Mouse (Mus musculus): ENCODE results near the gene Akap2. TPM values are rescaled to one million over a fixed set of nuclear protein-coding genes. Genes with fewer than 3 reads are reported as not detected.

The Akap2 gene
- polyA plus RNA-seq, 1 experiment from 2014 or later = 13.0 TPM

- no peaks in the 10 kb centered on the region for H3K4me1 ChIP-seq (replicated peaks; ENCODE audit: control insufficient read depth, insufficient read depth, low read length)
- H3K4me3 ChIP-seq (replicated peaks; ENCODE audit: low read length) = no peak overlapping the region
- H3K4me2 ChIP-seq (replicated peaks) = no peak overlapping the region
- H3K36me3 ChIP-seq (replicated peaks; ENCODE audit: control insufficient read depth, insufficient read depth) = peaks cover 4% of the 10 kb centered on the region; the same call in 1 of the 2 replicates
- ATAC-seq (ENCODE audit: low FRiP score) (no peak), DNase-seq (ENCODE audit: low spot score) (no peak)
- H3K27ac ChIP-seq = no peak overlapping the region
- no peaks in the 10 kb centered on the region for H3K9me3 ChIP-seq (ENCODE audit: control insufficient read depth, low read length)
- no peak overlapping the region for H3K9ac ChIP-seq
- no peaks in the 10 kb centered on the region for H3K27me3 ChIP-seq (ENCODE audit: control insufficient read depth, insufficient read depth, low read length)
- 86% methylated on average over 5 of the region's 5 CpGs for WGBS
Measured at GRCm38 (mm10) chr4:57694356-57695136, 22.9 kb upstream of the Akap2 start.

- Histone ChIP-seq H3K9me3 (ENCODE audit: control insufficient read depth, low read length) (no peaks in the 10 kb centered on the region), H3K9ac (no peak overlapping the region), H3K36me3 (replicated peaks; ENCODE audit: control insufficient read depth, insufficient read depth) (no peaks in the 10 kb centered on the region), H3K27ac (no peak overlapping the region), H3K4me3 (replicated peaks; ENCODE audit: low read length) (no peak overlapping the region), H3K4me1 (replicated peaks; ENCODE audit: control insufficient read depth, insufficient read depth, low read length) (no peaks in the 10 kb centered on the region), H3K27me3 (ENCODE audit: control insufficient read depth, insufficient read depth, low read length) (no peaks in the 10 kb centered on the region), H3K4me2 (replicated peaks) (no peak overlapping the region)
- WGBS = 96% methylated on average over 11 of the region's 11 CpGs
- ATAC-seq (ENCODE audit: low FRiP score) (no peak), DNase-seq (ENCODE audit: low spot score) (no peak)
Measured at GRCm38 (mm10) chr4:57696955-57697354, 20.5 kb upstream of the Akap2 start.

- Histone ChIP-seq H3K27ac (no peak overlapping the region), H3K36me3 (replicated peaks; ENCODE audit: control insufficient read depth, insufficient read depth) (no peaks in the 10 kb centered on the region), H3K27me3 (ENCODE audit: control insufficient read depth, insufficient read depth, low read length) (no peaks in the 10 kb centered on the region), H3K4me1 (replicated peaks; ENCODE audit: control insufficient read depth, insufficient read depth, low read length) (no peaks in the 10 kb centered on the region), H3K4me2 (replicated peaks) (no peak overlapping the region), H3K9me3 (ENCODE audit: control insufficient read depth, low read length) (no peaks in the 10 kb centered on the region), H3K9ac (no peak overlapping the region), H3K4me3 (replicated peaks; ENCODE audit: low read length) (no peak overlapping the region)
- 85% methylated on average over 12 of the region's 12 CpGs for WGBS
- DNase-seq (ENCODE audit: low spot score) = no peak
- ATAC-seq (ENCODE audit: low FRiP score) = no peak
Measured at GRCm38 (mm10) chr4:57697918-57698611, 19.4 kb upstream of the Akap2 start.

- H3K4me2 ChIP-seq (replicated peaks) = no peak overlapping the region
- DNase-seq (ENCODE audit: low spot score) (no peak), ATAC-seq (ENCODE audit: low FRiP score) (no peak)
- H3K4me1 ChIP-seq (replicated peaks; ENCODE audit: control insufficient read depth, insufficient read depth, low read length) = no peaks in the 10 kb centered on the region
- 89% methylated on average over 5 of the region's 5 CpGs for WGBS
- no peak overlapping the region for H3K4me3 ChIP-seq (replicated peaks; ENCODE audit: low read length)
- no peaks in the 10 kb centered on the region for H3K27me3 ChIP-seq (ENCODE audit: control insufficient read depth, insufficient read depth, low read length)
- H3K9me3 ChIP-seq (ENCODE audit: control insufficient read depth, low read length) = no peaks in the 10 kb centered on the region
- H3K27ac ChIP-seq = no peak overlapping the region
- no peak overlapping the region for H3K9ac ChIP-seq
- no peaks in the 10 kb centered on the region for H3K36me3 ChIP-seq (replicated peaks; ENCODE audit: control insufficient read depth, insufficient read depth)
Measured at GRCm38 (mm10) chr4:57701576-57701975, 15.9 kb upstream of the Akap2 start.

GRCm38 (mm10) chr4:57703574-57704470 is 13.6 kb upstream of the Akap2 start:
- ATAC-seq (ENCODE audit: low FRiP score) (no peak), DNase-seq (ENCODE audit: low spot score) (no peak)
- Histone ChIP-seq H3K4me3 (replicated peaks; ENCODE audit: low read length) (no peak overlapping the region), H3K27ac (no peak overlapping the region), H3K36me3 (replicated peaks; ENCODE audit: control insufficient read depth, insufficient read depth) (no peaks in the 10 kb centered on the region), H3K4me1 (replicated peaks; ENCODE audit: control insufficient read depth, insufficient read depth, low read length) (no peaks in the 10 kb centered on the region), H3K4me2 (replicated peaks) (no peak overlapping the region), H3K27me3 (ENCODE audit: control insufficient read depth, insufficient read depth, low read length) (no peaks in the 10 kb centered on the region), H3K9ac (no peak overlapping the region), H3K9me3 (ENCODE audit: control insufficient read depth, low read length) (no peaks in the 10 kb centered on the region)
- 78% methylated on average over 11 of the region's 11 CpGs for WGBS

GRCm38 (mm10) chr4:57704575-57704974 is 12.9 kb upstream of the Akap2 start:
- H3K4me2 ChIP-seq (replicated peaks) = no peak overlapping the region
- no peak for DNase-seq (ENCODE audit: low spot score)
- WGBS = 89% methylated on average over 7 of the region's 7 CpGs
- H3K4me1 ChIP-seq (replicated peaks; ENCODE audit: control insufficient read depth, insufficient read depth, low read length) = no peaks in the 10 kb centered on the region
- no peaks in the 10 kb centered on the region for H3K36me3 ChIP-seq (replicated peaks; ENCODE audit: control insufficient read depth, insufficient read depth)
- no peak overlapping the region for H3K9ac ChIP-seq
- no peaks in the 10 kb centered on the region for H3K27me3 ChIP-seq (ENCODE audit: control insufficient read depth, insufficient read depth, low read length)
- H3K9me3 ChIP-seq (ENCODE audit: control insufficient read depth, low read length) = no peaks in the 10 kb centered on the region
- no peak overlapping the region for H3K4me3 ChIP-seq (replicated peaks; ENCODE audit: low read length)
- no peak for ATAC-seq (ENCODE audit: low FRiP score)
- H3K27ac ChIP-seq = no peak overlapping the region

- no peaks in the 10 kb centered on the region for H3K9me3 ChIP-seq (ENCODE audit: control insufficient read depth, low read length)
- no peak for ATAC-seq (ENCODE audit: low FRiP score)
Measured at GRCm38 (mm10) chr4:57715849-57716248, 1.6 kb upstream of the Akap2 start.

GRCm38 (mm10) chr4:57716735-57717134 is 722 bp upstream of the Akap2 start:
- H3K27ac ChIP-seq = no peak overlapping the region
- no peak for ATAC-seq (ENCODE audit: low FRiP score)
- H3K9ac ChIP-seq = no peak overlapping the region
- WGBS = 23% methylated on average over 4 of the region's 4 CpGs
- H3K4me1 ChIP-seq (replicated peaks; ENCODE audit: control insufficient read depth, insufficient read depth, low read length) = no peaks in the 10 kb centered on the region
- H3K4me2 ChIP-seq (replicated peaks) = no peak overlapping the region
- no peaks in the 10 kb centered on the region for H3K36me3 ChIP-seq (replicated peaks; ENCODE audit: control insufficient read depth, insufficient read depth)
- no peaks in the 10 kb centered on the region for H3K9me3 ChIP-seq (ENCODE audit: control insufficient read depth, low read length)
- no peak overlapping the region for H3K4me3 ChIP-seq (replicated peaks; ENCODE audit: low read length)
- no peak for DNase-seq (ENCODE audit: low spot score)
- H3K27me3 ChIP-seq (ENCODE audit: control insufficient read depth, insufficient read depth, low read length) = no peaks in the 10 kb centered on the region

More at GRCm38 (mm10) chr4:57715849-57716248, 1.6 kb upstream of the Akap2 start:
- no peak for DNase-seq (ENCODE audit: low spot score)
- Histone ChIP-seq H3K4me3 (replicated peaks; ENCODE audit: low read length) (no peak overlapping the region), H3K4me1 (replicated peaks; ENCODE audit: control insufficient read depth, insufficient read depth, low read length) (no peaks in the 10 kb centered on the region), H3K4me2 (replicated peaks) (no peak overlapping the region), H3K36me3 (replicated peaks; ENCODE audit: control insufficient read depth, insufficient read depth) (no peaks in the 10 kb centered on the region), H3K27ac (no peak overlapping the region), H3K27me3 (ENCODE audit: control insufficient read depth, insufficient read depth, low read length) (no peaks in the 10 kb centered on the region), H3K9ac (no peak overlapping the region)

- DNase-seq (ENCODE audit: low spot score) = no peak
- Histone ChIP-seq H3K9ac (no peak overlapping the region), H3K27ac (no peak overlapping the region), H3K4me2 (replicated peaks) (no peak overlapping the region), H3K36me3 (replicated peaks; ENCODE audit: control insufficient read depth, insufficient read depth) (no peaks in the 10 kb centered on the region), H3K27me3 (ENCODE audit: control insufficient read depth, insufficient read depth, low read length) (no peaks in the 10 kb centered on the region), H3K9me3 (ENCODE audit: control insufficient read depth, low read length) (no peaks in the 10 kb centered on the region), H3K4me3 (replicated peaks; ENCODE audit: low read length) (no peak overlapping the region), H3K4me1 (replicated peaks; ENCODE audit: control insufficient read depth, insufficient read depth, low read length) (no peaks in the 10 kb centered on the region)
- WGBS = 95% methylated on average over 1 of the region's 1 CpGs
- ATAC-seq (ENCODE audit: low FRiP score) = no peak
Measured at GRCm38 (mm10) chr4:57719370-57719769, 1.9 kb downstream of the Akap2 start.
